Mouse (Mus musculus) limb, embryonic 15.5 days (tissue): ENCODE data around the gene A730015C16Rik. TPM values are rescaled to one million over a fixed set of nuclear protein-coding genes. Genes with fewer than 3 reads are reported as not detected.

ENCODE experiments used
- ATAC-seq: fragments of 200-750 bp; cut with Nextera tagmentation; 2 replicates; pipeline ENCODE4 v1.8.0; 2017; ENCODE audit warnings: low read depth, moderate TSS enrichment; ENCODE audit not compliant: insufficient number of reproducible peaks, low FRiP score, low TSS enrichment
- H3K27ac ChIP-seq: fragments of 300-500 bp; sonication (generic); 2 replicates; pipeline ENCODE4 v1.5.1; 2015; ENCODE audit warnings: moderate library complexity, mild to moderate bottlenecking, inconsistent platforms
- H3K27me3 ChIP-seq: fragments of 300-500 bp; sonication (generic); 2 replicates; pipeline ENCODE4 v1.6.1; 2015; ENCODE audit warnings: inconsistent platforms
- H3K36me3 ChIP-seq: fragments of 300-500 bp; sonication (generic); 2 replicates; pipeline ENCODE4 v1.6.1; 2015; ENCODE audit warnings: inconsistent platforms
- H3K4me1 ChIP-seq: fragments of 300-500 bp; sonication (generic); 2 replicates; pipeline ENCODE4 v1.6.1; 2015; ENCODE audit warnings: inconsistent platforms
- H3K4me2 ChIP-seq: fragments of 300-500 bp; sonication (generic); 2 replicates; pipeline ENCODE4 v1.6.1; 2015; ENCODE audit warnings: mild to moderate bottlenecking, inconsistent platforms
- H3K4me3 ChIP-seq: fragments of 300-500 bp; sonication (generic); 2 replicates; pipeline ENCODE4 v1.5.1; 2015; ENCODE audit warnings: mild to moderate bottlenecking, inconsistent platforms
- H3K9ac ChIP-seq: fragments of 300-500 bp; sonication (generic); 2 replicates; pipeline ENCODE4 v1.6.1; 2015; ENCODE audit warnings: inconsistent platforms
- H3K9me3 ChIP-seq: fragments of 300-500 bp; sonication (generic); 2 replicates; pipeline ENCODE4 v1.6.1; 2016; ENCODE audit warnings: inconsistent platforms
- WGBS: fragments of 180-500 bp; shearing (Covaris S2); methylation state at CpG from one replicate; pipeline ENCODE4 v1.1.7; 2015; 5-methylcytosine and 5-hydroxymethylcytosine counted together
- polyA plus RNA-seq: library from polyadenylated mRNA; unstranded; fragments of >200 nt; fragmentation: Nextera tagmentation; extraction: Ambion mirVana; gene quantifications from 2 replicates; pipeline ENCODE4 v1.2.1, GENCODE M21; 2015

The A730015C16Rik gene
- polyA plus RNA-seq, 1 experiment from 2014 or later = 1.2 TPM

DNA sequence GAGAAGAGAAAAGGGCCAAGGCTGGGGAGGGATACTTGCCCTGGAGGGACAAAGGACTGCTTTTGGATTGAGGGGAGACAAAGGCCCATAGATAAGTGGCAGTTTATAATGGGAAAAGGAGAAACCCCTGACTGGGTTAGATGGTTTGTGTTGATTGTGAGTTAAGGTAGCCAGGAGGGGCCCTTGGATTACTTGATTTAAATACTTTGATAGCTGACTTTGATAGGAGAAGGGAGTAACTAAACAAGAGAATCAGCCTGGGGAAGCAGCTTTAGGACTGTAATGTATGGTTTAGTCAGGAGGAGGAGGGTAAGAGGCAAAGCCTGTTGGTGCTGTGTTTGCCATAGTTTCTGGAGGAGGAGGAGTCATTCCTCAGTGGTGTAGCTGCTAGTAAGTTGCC is 5.1 kb downstream of the A730015C16Rik start:
- Histone ChIP-seq H3K9ac (no peak overlapping the region), H3K36me3 (peaks cover 6% of the 10 kb centered on the region; the same call in 1 of the 2 replicates), H3K27ac (no peak overlapping the region), H3K27me3 (no peaks in the 10 kb centered on the region), H3K4me2 (no peak overlapping the region), H3K4me3 (no peak overlapping the region), H3K9me3 (no peaks in the 10 kb centered on the region), H3K4me1 (peaks cover 3% of the 10 kb centered on the region)
- ATAC-seq = no peak

DNA sequence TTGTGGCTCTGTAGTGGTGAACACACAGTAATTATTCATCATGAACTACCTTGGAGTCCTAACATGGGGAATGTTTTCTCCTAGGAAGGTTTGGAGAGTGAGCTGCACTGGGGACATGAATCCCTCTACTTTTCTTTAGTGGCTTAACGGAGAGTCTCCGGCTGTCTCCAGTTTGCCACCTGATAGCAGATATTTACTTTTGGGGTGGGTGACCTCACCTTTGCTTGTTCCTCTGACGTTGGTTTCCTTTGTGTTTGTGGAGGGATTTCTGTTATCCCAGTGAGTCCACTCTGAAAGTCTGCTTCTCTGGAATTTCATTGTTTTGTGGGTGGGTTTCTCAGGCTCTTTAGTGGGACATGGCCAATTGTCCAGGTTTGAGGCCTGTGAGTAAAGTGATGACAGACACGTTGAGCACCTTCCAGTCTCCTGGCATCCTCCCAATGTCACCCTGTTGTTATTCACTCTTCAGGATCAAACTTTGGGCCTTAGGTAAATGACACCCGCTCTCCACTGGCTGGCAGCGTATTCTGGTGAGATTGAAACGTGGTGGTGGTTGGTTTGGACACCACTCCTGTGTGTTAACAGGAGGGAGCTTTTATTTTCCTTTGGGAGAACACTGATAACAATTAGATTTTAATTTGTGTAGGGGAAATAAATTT is 6.4 kb downstream of the A730015C16Rik start:
- Histone ChIP-seq H3K4me3 (no peak overlapping the region), H3K36me3 (peaks cover 6% of the 10 kb centered on the region; the same call in 1 of the 2 replicates), H3K27me3 (no peaks in the 10 kb centered on the region), H3K4me2 (no peak overlapping the region), H3K9ac (no peak overlapping the region), H3K27ac (no peak overlapping the region), H3K9me3 (no peaks in the 10 kb centered on the region), H3K4me1 (peaks cover 9% of the 10 kb centered on the region)
- ATAC-seq = no peak
- 91% methylated on average over 7 of the region's 7 CpGs for WGBS

GRCm38 (mm10) chr4:108838031-108838430 is 10.4 kb downstream of the A730015C16Rik start:
- no peaks in the 10 kb centered on the region for H3K9me3 ChIP-seq
- peak overlapping the region; percentile 19 for H3K27ac ChIP-seq
- no peak for ATAC-seq
- H3K9ac ChIP-seq = no peak overlapping the region
- WGBS = 67% methylated on average over 4 of the region's 4 CpGs
- H3K36me3 ChIP-seq = peaks cover 6% of the 10 kb centered on the region; the same call in 1 of the 2 replicates
- H3K4me1 ChIP-seq = peaks cover 17% of the 10 kb centered on the region
- no peak overlapping the region for H3K4me3 ChIP-seq
- no peaks in the 10 kb centered on the region for H3K27me3 ChIP-seq
- no peak overlapping the region for H3K4me2 ChIP-seq

GRCm38 (mm10) chr4:108835496-108835895 is 12.9 kb downstream of the A730015C16Rik start:
- peak overlapping the region; percentile 93 for H3K4me3 ChIP-seq
- peak overlapping the region; percentile 57 for H3K4me2 ChIP-seq
- H3K9me3 ChIP-seq = no peaks in the 10 kb centered on the region
- H3K9ac ChIP-seq = no peak overlapping the region
- no peak for ATAC-seq
- 46% methylated on average over 3 of the region's 3 CpGs for WGBS
- H3K27me3 ChIP-seq = no peaks in the 10 kb centered on the region
- H3K27ac ChIP-seq = peak overlapping the region; percentile 98; the same call in 1 of the 2 replicates
- peaks cover 2% of the 10 kb centered on the region; the same call in 1 of the 2 replicates for H3K36me3 ChIP-seq
- H3K4me1 ChIP-seq = peaks cover 24% of the 10 kb centered on the region

GRCm38 (mm10) chr4:108834971-108835311 is 13.5 kb downstream of the A730015C16Rik start:
- peaks cover 5% of the 10 kb centered on the region; the same call in 1 of the 2 replicates for H3K36me3 ChIP-seq
- H3K4me2 ChIP-seq = peak overlapping the region; percentile 57
- H3K4me1 ChIP-seq = peaks cover 24% of the 10 kb centered on the region
- under 1% methylated on average over 15 of the region's 15 CpGs for WGBS
- H3K27ac ChIP-seq = peak overlapping the region; percentile 98
- ATAC-seq = no peak
- H3K9ac ChIP-seq = peak overlapping the region; percentile 54
- H3K9me3 ChIP-seq = no peaks in the 10 kb centered on the region
- H3K27me3 ChIP-seq = no peaks in the 10 kb centered on the region
- H3K4me3 ChIP-seq = peak overlapping the region; percentile 93

GRCm38 (mm10) chr4:108834115-108834970 is 14.1 kb downstream of the A730015C16Rik start, which contains the start of gene Txndc12:
Gene Txndc12 (plus strand): TSS chr4:108834601.
- Histone ChIP-seq H3K27me3 (no peaks in the 10 kb centered on the region), H3K36me3 (peaks cover 6% of the 10 kb centered on the region; the same call in 1 of the 2 replicates), H3K4me2 (peak within 1 kb of the TSS; percentile 57), H3K4me1 (peaks cover 24% of the 10 kb centered on the region), H3K27ac (peak within 1 kb of the TSS; percentile 98), H3K4me3 (peak within 1 kb of the TSS; percentile 93), H3K9ac (peak within 1 kb of the TSS; percentile 92), H3K9me3 (no peaks in the 10 kb centered on the region)
- under 1% methylated on average over 34 of the region's 34 CpGs for WGBS
- peak; percentile 85 for ATAC-seq

DNA sequence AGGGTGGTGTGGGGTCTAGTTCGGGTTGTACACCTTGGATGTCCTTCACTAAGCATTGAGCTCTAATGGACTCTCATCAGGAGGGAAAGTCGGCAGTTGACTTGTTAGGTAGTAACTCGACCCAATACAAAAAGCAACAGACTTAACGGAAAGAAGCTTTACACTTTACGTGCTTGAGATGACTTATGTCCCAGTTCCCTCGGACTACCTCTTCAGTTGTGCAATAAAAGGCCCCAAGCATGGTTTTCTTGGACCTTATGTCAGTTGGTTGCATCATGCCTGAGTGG is 14.6 kb downstream of the A730015C16Rik start:
- Histone ChIP-seq H3K9me3 (no peaks in the 10 kb centered on the region), H3K27me3 (no peaks in the 10 kb centered on the region), H3K9ac (peak overlapping the region; percentile 92), H3K36me3 (peaks cover 10% of the 10 kb centered on the region), H3K27ac (peak overlapping the region; percentile 98), H3K4me1 (peaks cover 24% of the 10 kb centered on the region), H3K4me3 (peak overlapping the region; percentile 93), H3K4me2 (peak overlapping the region; percentile 57)
- ATAC-seq = no peak
- WGBS = under 1% methylated on average over 6 of the region's 6 CpGs

DNA sequence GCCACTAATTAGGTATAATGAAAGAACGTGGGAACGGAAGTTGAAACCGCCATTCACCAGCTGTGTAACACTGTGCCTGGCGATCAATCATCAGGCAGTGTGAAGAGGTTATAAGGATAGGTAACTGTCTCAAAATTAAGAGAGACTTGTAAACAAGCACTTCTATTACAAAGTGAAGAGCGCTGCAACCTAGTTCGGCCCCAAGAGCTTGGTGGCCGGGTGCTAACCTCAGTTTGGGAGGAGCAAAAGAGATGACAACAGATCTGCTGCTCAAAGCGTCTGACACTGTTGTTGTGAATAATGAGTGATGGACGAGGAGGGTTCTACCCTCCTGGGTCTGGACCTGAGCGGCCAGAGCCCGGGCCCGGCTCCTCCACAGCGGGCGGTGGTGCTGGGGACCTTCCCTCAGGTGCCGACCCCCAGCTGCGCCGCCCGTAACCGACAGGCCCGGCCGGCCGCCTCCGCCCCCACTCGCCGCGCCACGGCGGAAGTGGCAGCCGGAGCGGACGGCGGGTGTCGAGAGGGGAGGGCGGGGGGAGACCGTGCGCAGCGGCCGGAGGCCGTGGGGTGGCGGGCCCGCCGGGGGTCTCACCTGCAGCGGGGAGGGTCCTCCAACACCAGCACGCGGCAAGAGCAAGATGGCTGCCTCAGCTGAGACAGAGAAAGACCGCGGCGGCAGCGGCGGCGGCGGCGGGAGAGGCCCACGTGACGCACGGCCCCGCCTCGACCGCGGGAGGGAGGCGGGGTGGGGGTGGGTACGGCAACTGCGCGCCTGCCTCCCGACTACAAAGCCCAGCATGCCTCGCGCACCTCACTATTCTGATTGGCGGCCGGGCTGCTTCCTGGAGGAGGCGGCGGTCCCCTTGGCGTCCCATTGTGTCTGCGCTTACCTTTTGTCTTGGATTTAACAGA is 15.2 kb downstream of the A730015C16Rik start, which contains the start of gene Btf3l4:
Gene Btf3l4, minus strand, starts transcription at position 699 of the 912 bp plus-strand sequence.
- H3K4me1 ChIP-seq = peaks cover 23% of the 10 kb centered on the region
- peak within 1 kb of the TSS; percentile 93 for H3K4me3 ChIP-seq
- peaks cover 13% of the 10 kb centered on the region for H3K36me3 ChIP-seq
- peak within 1 kb of the TSS; percentile 92 for H3K9ac ChIP-seq
- peak; percentile 94 for ATAC-seq
- peak within 1 kb of the TSS; percentile 98 for H3K27ac ChIP-seq
- H3K9me3 ChIP-seq = no peaks in the 10 kb centered on the region
- H3K4me2 ChIP-seq = peak within 1 kb of the TSS; percentile 57
- under 1% methylated on average over 71 of the region's 73 CpGs for WGBS
- H3K27me3 ChIP-seq = no peaks in the 10 kb centered on the region

- no peak overlapping the region for H3K27ac ChIP-seq
- no peak overlapping the region for H3K4me3 ChIP-seq
- peaks cover 24% of the 10 kb centered on the region for H3K36me3 ChIP-seq
- ATAC-seq = no peak
- no peak overlapping the region for H3K9ac ChIP-seq
- 67% methylated on average over 1 of the region's 1 CpGs for WGBS
- H3K4me1 ChIP-seq = peaks cover 11% of the 10 kb centered on the region
- no peak overlapping the region for H3K4me2 ChIP-seq
- no peaks in the 10 kb centered on the region for H3K9me3 ChIP-seq
- H3K27me3 ChIP-seq = no peaks in the 10 kb centered on the region
Observed at GRCm38 (mm10) chr4:108830698-108831097, 17.7 kb downstream of the A730015C16Rik start.

GRCm38 (mm10) chr4:108826643-108827042 is 21.8 kb downstream of the A730015C16Rik start:
- no peak overlapping the region for H3K27ac ChIP-seq
- 0 out of 2 replicates have a peak, but pooled peaks cover under 1% of the 10 kb centered on the region for H3K4me1 ChIP-seq
- no peak overlapping the region for H3K4me2 ChIP-seq
- H3K36me3 ChIP-seq = peaks cover 54% of the 10 kb centered on the region
- H3K4me3 ChIP-seq = no peak overlapping the region
- 79% methylated on average over 2 of the region's 2 CpGs for WGBS
- no peaks in the 10 kb centered on the region for H3K9me3 ChIP-seq
- H3K27me3 ChIP-seq = no peaks in the 10 kb centered on the region
- no peak for ATAC-seq
- H3K9ac ChIP-seq = no peak overlapping the region

DNA sequence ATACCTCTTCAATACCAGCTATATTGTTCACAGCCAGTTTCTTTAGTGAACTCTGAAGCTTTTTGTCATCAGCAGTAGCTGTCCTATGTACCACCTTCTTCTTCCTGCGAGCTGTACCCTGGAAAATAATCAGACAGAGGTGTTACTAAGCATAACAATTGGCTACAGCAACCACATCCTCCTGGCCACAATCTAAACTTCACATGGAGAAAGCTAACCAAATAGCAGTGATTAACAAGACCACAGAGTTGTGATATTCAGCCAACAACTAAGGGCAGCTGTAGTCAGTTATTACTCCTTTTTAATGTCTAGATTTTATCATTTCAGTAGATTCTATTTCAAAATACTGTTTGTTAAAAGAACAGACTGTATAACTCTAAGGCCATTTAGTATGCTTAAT is 22.3 kb downstream of the A730015C16Rik start:
- ATAC-seq = no peak
- 85% methylated on average over 1 of the region's 1 CpGs for WGBS

More for the DNA sequence above, 22.3 kb downstream of the A730015C16Rik start:
- H3K36me3 ChIP-seq = peaks cover 57% of the 10 kb centered on the region
- no peaks in the 10 kb centered on the region for H3K27me3 ChIP-seq
- H3K27ac ChIP-seq = no peak overlapping the region
- no peak overlapping the region for H3K4me3 ChIP-seq
- H3K9ac ChIP-seq = no peak overlapping the region
- H3K4me1 ChIP-seq = no peaks in the 10 kb centered on the region
- no peaks in the 10 kb centered on the region for H3K9me3 ChIP-seq
- H3K4me2 ChIP-seq = no peak overlapping the region
